Mouse (Mus musculus): ENCODE measurements around the gene Ddr2.

Gene Ddr2

DNA sequence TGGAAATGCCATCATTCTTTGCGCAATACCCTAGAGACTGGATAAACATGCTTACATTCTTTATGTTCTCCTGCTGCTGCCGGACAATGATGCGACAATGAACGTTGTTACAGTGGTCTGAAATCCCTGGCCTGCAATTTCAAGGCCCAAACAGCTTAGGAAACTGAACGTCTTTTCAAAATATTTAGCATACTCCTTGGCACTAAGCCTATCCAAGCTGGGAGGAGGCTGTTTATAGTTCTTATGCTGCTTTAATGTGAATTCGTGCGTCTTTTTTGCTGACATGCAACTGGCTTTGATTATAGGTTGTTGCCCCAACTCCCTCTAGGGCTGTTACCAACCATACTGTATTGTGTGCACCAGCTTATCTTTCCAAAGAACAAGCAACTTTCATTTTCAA lies 161.7 kb downstream of the Ddr2 start:
- no peak for DNase-seq (ENCODE audit: low spot score in 2 of 2)

DNA sequence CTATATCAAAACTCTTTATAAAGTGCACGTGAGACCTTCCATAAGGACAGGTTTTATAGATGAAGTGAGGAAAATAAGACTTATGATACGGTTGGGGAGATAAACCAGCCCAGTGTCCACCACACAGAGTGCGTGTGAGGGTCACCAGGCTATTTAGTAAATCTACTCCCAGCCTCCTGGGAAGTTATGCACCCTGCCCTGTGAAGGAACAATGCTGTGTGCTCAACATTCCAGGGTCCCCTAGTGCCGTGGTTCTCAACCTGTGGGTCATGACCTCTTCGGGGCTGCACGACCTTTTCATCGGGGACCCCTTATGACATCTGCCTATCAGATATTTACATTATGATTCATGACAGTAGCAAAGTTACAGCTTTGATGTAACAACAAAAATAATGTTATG lies 162.3 kb downstream of the Ddr2 start:
- no peak for DNase-seq (ENCODE audit: low spot score in 2 of 2)

DNA sequence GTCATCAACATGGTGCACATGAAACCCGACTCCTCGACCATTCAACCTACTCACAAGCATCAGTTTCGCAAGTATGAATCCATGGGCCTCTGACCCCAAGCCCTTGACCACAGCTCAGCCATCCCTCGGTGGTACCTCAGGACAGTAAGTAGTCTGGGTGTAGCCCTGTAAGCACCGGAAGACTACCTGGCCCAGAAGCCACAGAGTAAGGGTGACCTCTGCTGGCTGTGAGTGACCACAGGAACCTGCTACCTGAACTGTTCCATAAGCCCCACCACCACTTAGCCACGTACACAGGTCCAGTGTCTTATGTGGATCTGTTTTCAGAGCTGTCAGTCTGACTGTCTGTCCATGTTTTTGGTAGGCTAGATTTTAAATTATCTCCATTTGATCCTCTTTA lies 162.9 kb downstream of the Ddr2 start:
- DNase-seq (ENCODE audit: low spot score in 2 of 2): no peak

DNA sequence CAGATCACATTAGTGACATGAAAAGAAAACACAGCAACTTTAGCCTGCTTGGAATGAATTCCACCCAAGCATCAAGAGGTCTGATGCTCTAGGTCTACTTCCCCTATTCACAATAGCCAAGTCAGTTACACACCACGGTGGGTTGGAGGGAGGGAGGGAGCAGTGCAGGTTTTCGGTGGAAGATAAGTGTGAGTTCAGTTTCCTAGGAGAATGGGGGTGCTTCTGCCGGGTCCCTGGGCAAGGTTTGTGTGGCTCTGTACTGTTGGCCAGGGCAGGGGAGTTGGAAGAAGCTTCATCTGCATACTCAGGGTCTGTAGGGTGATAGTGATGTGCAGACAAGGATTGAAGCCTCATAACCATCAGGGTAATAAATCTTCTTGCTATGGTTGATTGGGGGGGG lies 164.6 kb downstream of the Ddr2 start:
- DNase-seq (ENCODE audit: low spot score in 2 of 2): no peak

DNA sequence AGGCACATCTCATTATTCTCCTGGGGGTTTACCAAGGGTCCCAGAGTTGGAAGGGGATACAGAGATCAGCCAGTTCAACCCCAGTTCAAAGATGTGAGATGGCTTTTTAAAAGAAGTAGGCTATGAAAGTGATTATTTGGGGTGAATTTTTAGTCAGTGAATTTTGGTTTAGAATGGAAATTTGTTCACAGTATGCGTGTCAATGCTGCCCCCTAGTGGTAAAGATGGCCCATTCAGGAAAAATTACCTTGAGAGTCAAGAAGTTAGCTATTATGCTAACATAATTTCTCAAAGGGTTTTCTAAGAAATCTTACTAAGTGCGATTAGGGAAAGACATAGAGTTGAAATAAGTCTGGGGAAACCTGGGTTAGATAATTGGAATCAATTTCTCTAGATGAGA lies 171.2 kb downstream of the Ddr2 start:
- DNase-seq (ENCODE audit: low spot score in 2 of 2): no peak

DNA sequence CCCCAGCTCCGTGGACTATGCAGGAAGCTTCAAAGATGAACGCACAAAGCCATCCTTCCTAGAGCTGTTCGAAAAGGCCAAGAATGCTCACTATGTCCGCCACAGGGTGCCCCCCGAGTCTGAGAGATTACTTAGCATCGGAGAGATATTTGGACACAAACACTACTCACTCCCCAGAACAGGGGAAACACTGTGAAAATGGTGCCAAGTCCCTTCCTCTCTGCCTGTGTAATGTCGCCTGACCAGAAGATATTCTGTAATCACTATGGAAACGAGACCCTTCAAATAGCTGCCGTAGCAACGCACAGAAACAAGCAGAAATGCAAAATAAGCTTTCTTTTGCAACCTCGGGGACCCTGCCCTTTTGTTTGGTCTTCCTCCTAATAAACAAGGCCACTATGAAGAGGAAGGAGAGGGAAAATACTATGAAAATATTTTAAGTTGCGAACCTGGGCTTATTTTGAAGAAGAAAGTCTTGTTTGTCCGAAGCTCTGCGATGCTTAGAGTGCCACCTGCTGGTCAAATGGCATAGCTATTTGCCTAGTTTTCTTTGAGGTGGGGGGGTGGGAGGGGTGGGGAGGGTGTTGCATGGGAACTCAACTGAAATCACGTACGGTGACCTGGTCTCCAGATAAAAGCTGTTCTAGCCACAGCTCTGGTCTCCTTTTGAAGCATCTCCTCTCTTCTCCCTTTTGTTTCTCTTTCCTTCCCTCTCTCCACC lies 176.4 kb downstream of the Ddr2 start:
- DNase-seq (ENCODE audit: low spot score in 2 of 2): no peak

DNA sequence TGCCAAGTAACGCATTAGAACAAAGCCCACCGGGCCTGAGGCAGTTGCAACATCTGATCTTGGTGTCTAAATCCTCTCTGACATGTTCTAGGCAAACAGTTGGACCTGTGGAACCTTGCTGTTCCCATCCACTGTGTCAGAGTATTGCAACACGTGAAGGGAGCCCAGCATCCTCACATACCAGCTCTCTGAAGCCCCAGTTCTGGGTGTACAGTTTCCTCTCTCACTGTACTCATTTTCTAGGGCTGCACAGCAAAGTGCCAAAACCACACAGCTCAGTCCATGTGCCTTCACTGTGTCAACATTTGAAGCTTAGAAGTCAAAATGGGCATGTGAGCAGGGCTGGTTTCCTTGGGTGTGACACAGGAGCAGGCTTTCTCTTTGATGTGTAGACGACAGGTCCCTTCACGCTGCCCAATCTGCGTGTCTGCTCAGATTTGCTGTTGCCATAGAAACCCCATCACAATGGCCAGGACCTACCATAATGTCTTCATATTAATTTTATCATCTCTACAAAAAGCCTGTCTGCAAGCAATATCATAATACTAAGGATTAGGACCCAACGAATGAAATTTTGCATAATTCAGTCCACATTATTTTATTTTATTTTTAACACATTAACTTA lies 178.3 kb downstream of the Ddr2 start:
- DNase-seq (ENCODE audit: low spot score in 2 of 2): no peak

DNA sequence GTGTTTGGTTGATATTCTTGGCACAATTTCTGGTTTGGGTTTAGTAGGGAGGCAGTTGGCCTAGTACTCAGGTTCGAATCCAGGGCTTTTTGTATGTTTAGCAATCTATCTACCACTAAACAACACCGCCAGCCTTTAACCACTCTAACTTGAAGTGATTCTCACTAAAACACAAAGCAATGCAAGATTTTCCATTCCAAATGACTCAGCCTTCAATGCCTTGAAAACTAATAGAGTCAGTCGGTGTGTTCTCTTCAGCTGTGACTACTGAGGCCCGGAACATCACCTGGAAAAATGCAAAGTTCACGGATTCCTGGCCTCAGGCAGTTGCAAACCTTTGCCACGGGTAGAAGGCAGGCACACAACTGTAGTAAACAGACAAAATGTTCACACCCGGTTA lies 178.9 kb downstream of the Ddr2 start:
- no peak for DNase-seq (ENCODE audit: low spot score in 2 of 2)

DNA sequence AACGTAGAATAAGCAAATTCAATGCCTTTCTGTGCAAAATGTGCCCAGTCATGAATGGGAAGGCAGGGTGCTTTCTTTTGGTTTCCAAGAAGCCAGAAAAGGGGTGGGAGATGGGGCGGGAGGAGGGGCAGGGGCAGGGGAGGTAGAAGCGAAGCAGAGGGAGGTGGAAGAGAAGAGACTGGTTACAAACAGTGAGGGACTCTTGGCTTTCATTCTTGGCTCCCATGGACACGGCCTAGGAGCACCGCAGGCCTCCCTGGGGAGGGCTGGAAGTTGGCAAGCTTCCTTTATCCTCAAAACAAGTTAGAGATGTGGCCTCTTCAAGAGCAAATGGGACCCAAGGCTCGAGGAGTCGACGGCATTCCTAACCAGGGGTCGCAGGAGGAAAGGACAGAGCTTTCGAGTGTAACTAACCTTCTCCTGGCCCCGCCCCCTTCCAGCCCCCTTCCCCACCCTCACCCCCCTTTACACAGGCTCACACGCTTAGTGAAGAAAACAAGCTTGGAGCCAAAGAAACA lies 182.0 kb downstream of the Ddr2 start, which contains the start of gene Ccdc190:
Gene Ccdc190 (plus strand): TSS at position 195 of the 518 bp plus-strand sequence.
- DNase-seq (ENCODE audit: low spot score in 2 of 2): no peak

DNA sequence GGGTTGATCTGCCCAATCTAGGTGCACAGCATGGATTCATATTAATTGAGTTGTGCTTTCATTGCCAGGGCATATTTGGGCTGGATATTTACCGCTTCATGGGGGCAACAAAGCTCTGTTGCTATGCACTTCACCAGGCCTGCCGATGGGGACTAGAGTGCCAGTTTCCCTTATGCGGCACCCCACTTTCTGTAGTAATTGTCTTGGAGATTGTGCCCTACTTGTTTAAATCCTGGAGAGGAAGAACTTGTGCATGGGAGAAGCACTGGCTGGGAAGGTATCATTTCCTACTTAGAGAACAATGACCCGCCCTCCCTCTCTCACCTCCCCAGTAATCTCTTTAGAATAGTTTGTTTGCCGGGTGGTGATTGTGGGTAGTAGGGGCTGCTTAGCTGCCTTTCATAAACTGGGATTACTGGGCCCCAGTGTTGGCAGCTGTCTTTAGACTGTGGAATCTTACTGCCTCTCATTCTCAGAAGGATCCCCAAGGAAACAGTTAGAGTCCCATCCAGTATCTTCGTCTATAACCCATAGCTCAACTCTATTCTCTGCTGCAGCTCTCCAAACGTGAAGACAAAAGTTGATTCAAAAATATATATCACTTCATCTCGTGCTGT lies 182.7 kb downstream of the Ddr2 start:
- DNase-seq (ENCODE audit: low spot score in 2 of 2): no peak

DNA sequence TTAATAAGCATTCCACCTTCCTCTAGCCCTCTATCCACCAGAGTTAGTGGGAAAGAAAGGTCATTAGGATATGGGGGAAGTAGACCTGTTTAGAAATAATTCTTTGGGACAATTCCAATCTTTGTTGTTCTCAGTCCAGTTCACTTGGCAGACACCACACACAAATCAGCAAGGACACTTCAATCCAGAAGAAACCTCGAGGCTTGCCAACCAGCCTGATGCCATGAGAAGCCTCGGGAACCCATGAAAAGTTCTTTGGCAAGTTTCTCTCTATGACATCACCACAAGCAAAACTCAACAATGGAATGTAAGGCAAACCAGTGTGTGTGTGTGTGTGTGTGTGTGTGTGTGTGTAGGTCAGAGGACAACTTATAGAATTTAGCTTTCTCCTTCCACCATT lies 186.0 kb downstream of the Ddr2 start:
- DNase-seq (ENCODE audit: low spot score in 2 of 2): no peak
